Comparison of ENCODE assay signal across 8 mouse cellular contexts in the genomic region with DNA sequence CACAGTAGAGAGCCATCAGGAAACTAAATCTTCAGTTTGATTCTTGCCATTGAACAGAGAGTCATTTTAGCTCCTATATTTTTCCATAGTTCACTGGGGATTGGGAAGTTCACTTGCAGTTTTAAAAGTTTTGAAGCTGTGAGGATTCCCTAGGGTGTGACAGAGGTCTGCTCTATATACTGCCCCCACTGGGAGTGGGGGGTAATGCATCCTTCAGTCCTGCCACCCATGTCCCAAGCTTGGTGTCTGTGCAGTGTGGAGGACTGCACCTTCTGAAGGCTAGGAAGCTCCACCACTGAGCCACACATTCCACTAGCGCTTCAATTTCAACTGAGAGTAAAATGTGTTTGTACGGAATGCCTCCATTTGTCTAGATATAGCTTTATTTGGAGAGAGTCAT. TPM values are rescaled to one million over a fixed set of nuclear protein-coding genes. Genes with fewer than 3 reads are reported as not detected.
DNase-seq lines count a peak whose midpoint lies in the region; ATAC-seq and TF ChIP-seq lines count a peak whose summit lies in the region.

No protein-coding gene starts in this region.

- no peak for TF ChIP-seq POLR2A in cerebellum, adult 2 months (IDR thresholded peaks at IDR 0.05; ENCODE audit: borderline replicate concordance, insufficient read depth, low read length)

- 75% methylated on average over 2 of the region's 2 CpGs for WGBS in hindbrain, postnatal 0 days
- 72% methylated on average over 2 of the region's 2 CpGs for WGBS in hindbrain, embryonic 11.5 days
- 75% methylated on average over 2 of the region's 2 CpGs for WGBS in cerebellum, adult 2 months

- intact Hi-C loops in left cerebral cortex, postnatal 25 days (cut with DNase I) = no loop called here

- no peak overlapping the region for H3K9ac ChIP-seq in hindbrain, postnatal 0 days (replicated peaks; ENCODE audit: low read length)
- no peak overlapping the region for H3K9ac ChIP-seq in hindbrain, embryonic 11.5 days (ENCODE audit: low read depth, low read length)
- no peak overlapping the region for H3K9ac ChIP-seq in ES-E14 (ENCODE audit: insufficient read depth, low read depth, low read length, poor library complexity, severe bottlenecking)

- TF ChIP-seq CTCF in hindbrain, postnatal 0 days (IDR thresholded peaks at IDR 0.05; ENCODE audit: low read depth) = peak; percentile 14; the same call in 1 of the 2 replicates
- no peak for TF ChIP-seq CTCF in cerebellum, adult 2 months (IDR thresholded peaks at IDR 0.05; ENCODE audit: borderline replicate concordance, insufficient read depth, low read depth, low read length)

- H3K4me3 ChIP-seq in hindbrain, postnatal 0 days (ENCODE audit: low read length) = no peak overlapping the region
- no peak overlapping the region for H3K4me3 ChIP-seq in hindbrain, embryonic 11.5 days (ENCODE audit: low read depth, low read length)
- no peak overlapping the region for H3K4me3 ChIP-seq in ES-E14 (ENCODE audit: insufficient read depth in 1 of 2, low read depth in 1 of 2, low read length in 2 of 2, poor library complexity in 1 of 2, severe bottlenecking in 1 of 2)
- no peak overlapping the region for H3K4me3 ChIP-seq in cerebellum, adult 2 months (replicated peaks; ENCODE audit: insufficient read depth, low read depth, low read length)

- no peaks in the 10 kb centered on the region for H3K4me1 ChIP-seq in hindbrain, postnatal 0 days (ENCODE audit: insufficient read depth, low read length)
- H3K4me1 ChIP-seq in hindbrain, embryonic 11.5 days (replicated peaks; ENCODE audit: control insufficient read depth, insufficient read depth, low read length) = no peaks in the 10 kb centered on the region
- H3K4me1 ChIP-seq in ES-E14 (ENCODE audit: control insufficient read depth in 2 of 2, insufficient read depth in 2 of 2, low read length in 2 of 2, poor library complexity in 1 of 2) = no peaks in the 10 kb centered on the region
- H3K4me1 ChIP-seq in cerebellum, adult 2 months (ENCODE audit: control insufficient read depth, insufficient read depth, low read length) = no peaks in the 10 kb centered on the region

- no peak for ATAC-seq in hindbrain, postnatal 0 days
- ATAC-seq in hindbrain, embryonic 11.5 days (ENCODE audit: low FRiP score) = no peak
- ATAC-seq in erythroid progenitor cell, adult 5-6 weeks (replicated peaks; ENCODE audit: low FRiP score, poor library complexity, severe bottlenecking) = peak; percentile 76

- peak; percentile 2 for DNase-seq in hindbrain, postnatal 0 days (ENCODE audit: low spot score)
- no peak for DNase-seq in hindbrain, embryonic 11.5 days (ENCODE audit: low spot score)
- DNase-seq in ES-E14 (ENCODE audit: low read depth, low spot score) = peak; percentile 15
- DNase-seq in retina, postnatal 1 day = peak; percentile 20
- no peak for DNase-seq in frontal cortex, adult 2 months (ENCODE audit: extremely low spot score in 1 of 2, low spot score in 1 of 2)
- no peak for DNase-seq in left cerebral cortex, postnatal 25 days (ENCODE audit: low spot score in 2 of 2)
- no peak for DNase-seq in cerebellum, adult 2 months

- in situ Hi-C loops in ES-E14 (cut with MboI; ENCODE audit: low sequenced_read_pairs in 2 of 2, unreplicated experiment in 2 of 2) = no loop called here

- H3K4me2 ChIP-seq in hindbrain, postnatal 0 days (ENCODE audit: low read depth, low read length) = no peak overlapping the region
- H3K4me2 ChIP-seq in hindbrain, embryonic 11.5 days (replicated peaks; ENCODE audit: low read depth, low read length) = no peak overlapping the region

- H3K9me3 ChIP-seq in hindbrain, postnatal 0 days (ENCODE audit: low read length) = no peaks in the 10 kb centered on the region
- H3K9me3 ChIP-seq in hindbrain, embryonic 11.5 days (ENCODE audit: control insufficient read depth, low read length) = no peaks in the 10 kb centered on the region
- H3K9me3 ChIP-seq in ES-E14 (ENCODE audit: control insufficient read depth, insufficient read depth, low read depth, low read length) = no peaks in the 10 kb centered on the region

- no peak overlapping the region for H3K27ac ChIP-seq in hindbrain, postnatal 0 days
- no peak overlapping the region for H3K27ac ChIP-seq in hindbrain, embryonic 11.5 days (ENCODE audit: low read depth, low read length)
- H3K27ac ChIP-seq in ES-E14 (ENCODE audit: insufficient read depth, low read depth, low read length, poor library complexity, severe bottlenecking) = no peak overlapping the region
- no peak overlapping the region for H3K27ac ChIP-seq in cerebellum, adult 2 months (ENCODE audit: insufficient read depth, low read length)

- H3K36me3 ChIP-seq in hindbrain, postnatal 0 days (ENCODE audit: insufficient read depth, low read length) = no peaks in the 10 kb centered on the region
- H3K36me3 ChIP-seq in hindbrain, embryonic 11.5 days (ENCODE audit: control insufficient read depth, insufficient read depth, low read length) = no peaks in the 10 kb centered on the region
- H3K36me3 ChIP-seq in ES-E14 (ENCODE audit: control insufficient read depth, insufficient read depth, low read length, poor library complexity, severe bottlenecking) = no peaks in the 10 kb centered on the region

- no peaks in the 10 kb centered on the region for H3K27me3 ChIP-seq in hindbrain, postnatal 0 days (ENCODE audit: insufficient read depth, low read length)
- H3K27me3 ChIP-seq in hindbrain, embryonic 11.5 days (ENCODE audit: control insufficient read depth, insufficient read depth, low read length) = no peaks in the 10 kb centered on the region
- H3K27me3 ChIP-seq in cerebellum, adult 2 months (ENCODE audit: control insufficient read depth, insufficient read depth, low read length) = no peaks in the 10 kb centered on the region

TF ChIP-seq in ES-E14, 5 proteins besides CTCF, POLR2A, EP300 and RAD21:
- TF ChIP-seq ZNF384 (IDR thresholded peaks at IDR 0.05; ENCODE audit: low read depth, low read length) (no peak), ZC3H11A (IDR thresholded peaks at IDR 0.05; ENCODE audit: borderline replicate concordance, low read depth, low read length) (no peak), CHD2 (IDR thresholded peaks at IDR 0.05; ENCODE audit: low read depth, low read length) (no peak), MAFK (IDR thresholded peaks at IDR 0.05; ENCODE audit: insufficient read depth, low read depth, low read length) (no peak)
TF ChIP-seq in ES-E14: peak in this region for 0.

RNA-seq across cellular contexts. Expression of gene Bmx, which starts 36.0 kb away (rescaled TPM):
- total RNA-seq in hindbrain, postnatal 0 days (2014; rRNA removed) = 0.89 and 1.0 TPM in 2 replicates
- 0.39 and 0.49 TPM in 2 replicates for polyA plus RNA-seq in hindbrain, postnatal 0 days (2015; fragmentation: Nextera tagmentation; extraction: Ambion mirVana)
- 0.17 and 0.28 TPM in 2 replicates for polyA plus RNA-seq in hindbrain, embryonic 11.5 days (2014; fragmentation: Nextera tagmentation; extraction: Ambion mirVana)
- total RNA-seq in ES-E14 (2012; rRNA removed) = not detected in 2 replicates
- 2.5 TPM in 1 of 2 replicates, not detected in the other for total RNA-seq in erythroid progenitor cell, adult 5-6 weeks (2015; ENCODE audit: low replicate concordance)
- 0.61 and 3.9 TPM in 2 replicates for total RNA-seq in erythroid progenitor cell, adult 5-6 weeks (2017; ENCODE audit: low replicate concordance)
- polyA plus RNA-seq in frontal cortex, adult 2 months (2012; rRNA removed) = 1.4 and 1.8 TPM in 2 replicates
- 1 to 10 TPM in 1 of 2 experiments, under 1 TPM in 1; 0.80 to 1.0 TPM for total RNA-seq in left cerebral cortex, postnatal 25 days (2021)
- polyA plus RNA-seq in cerebellum, adult 2 months (2012; rRNA removed) = 1.0 and 1.1 TPM in 2 replicates

RNA-seq across cellular contexts. Expression of gene Pir, which starts 47.2 kb away (rescaled TPM):
- 0.65 and 0.94 TPM in 2 replicates for total RNA-seq in hindbrain, postnatal 0 days (2014; rRNA removed)
- polyA plus RNA-seq in hindbrain, postnatal 0 days (2015; fragmentation: Nextera tagmentation; extraction: Ambion mirVana) = 7.8 and 8.4 TPM in 2 replicates
- 6.9 and 7.2 TPM in 2 replicates for polyA plus RNA-seq in hindbrain, embryonic 11.5 days (2014; fragmentation: Nextera tagmentation; extraction: Ambion mirVana)
- 9.2 and 10.5 TPM in 2 replicates for total RNA-seq in ES-E14 (2012; rRNA removed)
- 27.7 and 32.1 TPM in 2 replicates for total RNA-seq in erythroid progenitor cell, adult 5-6 weeks (2015; ENCODE audit: low replicate concordance)
- 37.7 and 38.7 TPM in 2 replicates for total RNA-seq in erythroid progenitor cell, adult 5-6 weeks (2017; ENCODE audit: low replicate concordance)
- 7.0 and 7.5 TPM in 2 replicates for polyA plus RNA-seq in frontal cortex, adult 2 months (2012; rRNA removed)
- total RNA-seq in left cerebral cortex, postnatal 25 days (2021) = 1 to 10 TPM; 4.0 to 6.1 TPM
- polyA plus RNA-seq in cerebellum, adult 2 months (2012; rRNA removed) = 4.5 and 5.1 TPM in 2 replicates

Comparison
In these comparisons a context has a peak if more than half of its experiments do, and no peak if none do; other contexts are left out.
1. DNase-seq: peak in hindbrain, postnatal 0 days (single experiment), ES-E14 (single experiment) and retina, postnatal 1 day (single experiment); none in hindbrain, embryonic 11.5 days (single experiment), frontal cortex, adult 2 months (0 of 2), left cerebral cortex, postnatal 25 days (0 of 2) and cerebellum, adult 2 months (0 of 2).